Comparison of ENCODE assay signal across 11 mouse cellular contexts in the genomic region with DNA sequence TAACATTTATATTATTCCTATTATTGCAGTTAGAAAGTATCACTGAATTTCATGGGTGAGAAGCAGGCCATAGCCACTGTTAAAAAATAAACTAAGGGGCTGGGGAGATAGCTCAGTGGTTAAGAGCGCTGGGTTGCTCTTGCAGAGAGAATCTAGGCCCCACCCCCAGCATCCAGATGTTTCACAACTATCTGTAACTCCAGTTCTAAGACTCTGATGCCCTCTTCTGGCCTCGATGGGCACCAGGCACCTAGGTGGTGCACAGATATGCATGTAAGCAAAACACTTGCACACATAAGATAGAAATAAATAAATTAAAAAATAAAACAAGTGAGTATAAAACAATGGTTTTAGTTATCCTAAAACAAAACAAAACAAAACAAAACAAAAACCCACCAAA.
DNase-seq lines count a peak whose midpoint lies in the region; TF ChIP-seq lines count a peak whose summit lies in the region.
"Had no signal": no experiment of that assay in that cellular context is flagged by ENCODE, and none has a peak within 500 bp of the region (broad histone marks: within the 10 kb centered on the region; RNA-seq: fewer than 3 reads in every experiment).

No protein-coding gene starts in this region.

- H3K36me3 ChIP-seq in ES-Bruce4 (ENCODE audit: control insufficient read depth, insufficient read depth, low read length, poor library complexity, severe bottlenecking) = no peaks in the 10 kb centered on the region
- H3K36me3 ChIP-seq: embryonic facial prominence, embryonic 15.5 days; kidney, embryonic 15.5 days had no signal

- no peak overlapping the region for H3K27ac ChIP-seq in layer of hippocampus, adult 2 months
- H3K27ac ChIP-seq in ES-Bruce4 (ENCODE audit: insufficient read depth, low read length) = no peak overlapping the region
- H3K27ac ChIP-seq: embryonic facial prominence, embryonic 15.5 days; kidney, embryonic 15.5 days had no signal

- no peaks in the 10 kb centered on the region for H3K9me3 ChIP-seq in ES-Bruce4 (replicated peaks; ENCODE audit: control insufficient read depth, insufficient read depth, low read length, poor library complexity, severe bottlenecking)
- H3K9me3 ChIP-seq: embryonic facial prominence, embryonic 15.5 days; kidney, embryonic 15.5 days; megakaryocyte, embryonic 14.5 days had no signal

- peak; percentile 49 for TF ChIP-seq CTCF in layer of hippocampus, adult 2 months (conservative IDR thresholded peaks at IDR 0.05)
- TF ChIP-seq CTCF in ES-Bruce4 (IDR thresholded peaks at IDR 0.05; ENCODE audit: low read depth, low read length) = peak; percentile 43

- no peak overlapping the region for H3K9ac ChIP-seq in ES-Bruce4 (ENCODE audit: low read depth, poor library complexity, severe bottlenecking)
- H3K9ac ChIP-seq: embryonic facial prominence, embryonic 15.5 days; kidney, embryonic 15.5 days had no signal

- no peaks in the 10 kb centered on the region; the same call in none of the 2 replicates for H3K27me3 ChIP-seq in ES-Bruce4 (ENCODE audit: control insufficient read depth, insufficient read depth, low read length, poor library complexity, severe bottlenecking)
- H3K27me3 ChIP-seq: embryonic facial prominence, embryonic 15.5 days; kidney, embryonic 15.5 days; megakaryocyte, embryonic 14.5 days had no signal

- H3K4me1 ChIP-seq in ES-Bruce4 (ENCODE audit: control insufficient read depth, insufficient read depth, low read length) = no peaks in the 10 kb centered on the region
- H3K4me1 ChIP-seq: embryonic facial prominence, embryonic 15.5 days; kidney, embryonic 15.5 days; megakaryocyte, embryonic 14.5 days had no signal

- no peak for DNase-seq in layer of hippocampus, adult 2 months (ENCODE audit: low spot score in 2 of 2)
- DNase-seq in layer of hippocampus, adult 11-12 months (ENCODE audit: low spot score) = no peak
- DNase-seq in A20 (ENCODE audit: low read depth, low spot score) = peak; percentile 8
- peak; percentile 17 for DNase-seq in embryo, embryonic 10.5 days (ENCODE audit: low spot score)
- DNase-seq in cerebellum, adult 11-12 months = no peak
- DNase-seq in layer of hippocampus, adult 8-10 months (ENCODE audit: low spot score in 2 of 2) = no peak
- DNase-seq: cerebellum, adult 11 months had no signal

- TF ChIP-seq POLR2A in ES-Bruce4 (IDR thresholded peaks at IDR 0.05; ENCODE audit: insufficient read depth, low read length) = no peak

- no peak overlapping the region for H3K4me3 ChIP-seq in layer of hippocampus, adult 2 months
- H3K4me3 ChIP-seq in ES-Bruce4 (ENCODE audit: low read depth, low read length) = no peak overlapping the region
- H3K4me3 ChIP-seq: embryonic facial prominence, embryonic 15.5 days; kidney, embryonic 15.5 days; megakaryocyte, embryonic 14.5 days had no signal

- TF ChIP-seq EP300 in ES-Bruce4 (IDR thresholded peaks at IDR 0.05; ENCODE audit: insufficient read depth, low read depth, low read length) = no peak

Comparison
In these comparisons a context has a peak if more than half of its experiments do, and no peak if none do; other contexts are left out.
1. DNase-seq: peak in A20 (single experiment) and embryo, embryonic 10.5 days (single experiment); none in layer of hippocampus, adult 2 months (0 of 2), layer of hippocampus, adult 11-12 months (single experiment), cerebellum, adult 11-12 months (single experiment) and layer of hippocampus, adult 8-10 months (0 of 2).